Mouse (Mus musculus): ENCODE results near the gene Ccdc149. TPM values are rescaled to one million over a fixed set of nuclear protein-coding genes. Genes with fewer than 3 reads are reported as not detected.

The Ccdc149 gene
- total RNA-seq, 2 experiments from 2014 or later: 1.3 to 1.5 TPM

DNA sequence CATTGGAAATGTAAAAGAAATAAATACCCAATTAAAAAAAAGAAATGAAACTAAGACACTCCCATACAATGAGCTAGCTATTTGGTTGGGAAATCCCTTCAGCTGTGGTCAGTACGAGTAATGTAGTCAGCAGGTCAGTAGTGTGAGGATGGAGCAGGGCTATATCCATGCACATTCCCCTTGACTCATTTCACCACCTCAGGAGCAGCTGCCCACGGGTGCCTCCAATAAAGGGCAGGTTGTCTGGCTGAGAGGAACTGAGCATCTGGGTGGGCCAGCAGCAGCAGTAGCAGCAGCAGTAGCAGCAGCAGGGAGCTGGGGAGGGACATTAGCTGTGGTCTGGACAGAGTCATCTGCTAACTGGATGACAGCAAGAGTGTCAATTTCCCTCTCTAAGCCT is 85.3 kb downstream of the Ccdc149 start:
- DNase-seq: no peak
- intact Hi-C loops (cut with DNase I): loop anchor here (10.0 kb wide), 1 partner anchor 531 kb away; no protein-coding TSS in a partner anchor

GRCm38 (mm10) chr5:52383748-52384147 is 87.6 kb downstream of the Ccdc149 start:
- intact Hi-C loops (cut with DNase I): loop anchor here (10.0 kb wide), 1 partner anchor 529 kb away; no protein-coding TSS in a partner anchor
- DNase-seq: no peak

- intact Hi-C loops (cut with DNase I): loop anchor here (10.0 kb wide), 1 partner anchor 528 kb away; no protein-coding TSS in a partner anchor
- DNase-seq: no peak
These were observed 88.5 kb downstream of the Ccdc149 start for GRCm38 (mm10) chr5:52382837-52383236.

GRCm38 (mm10) chr5:52375847-52376246 is 95.5 kb downstream of the Ccdc149 start:
- DNase-seq: no peak
- intact Hi-C loops (cut with DNase I): no loop called here

GRCm38 (mm10) chr5:52370901-52371300 is 100.4 kb downstream of the Ccdc149 start:
- intact Hi-C loops (cut with DNase I): no loop called here
- no peak for DNase-seq

- no peak for DNase-seq
- intact Hi-C loops (cut with DNase I): no loop called here
These were observed 103.2 kb downstream of the Ccdc149 start for GRCm38 (mm10) chr5:52367866-52368840.

- intact Hi-C loops (cut with DNase I): no loop called here
- no peak for DNase-seq
These were observed 104.7 kb downstream of the Ccdc149 start for GRCm38 (mm10) chr5:52366661-52367060.

DNA sequence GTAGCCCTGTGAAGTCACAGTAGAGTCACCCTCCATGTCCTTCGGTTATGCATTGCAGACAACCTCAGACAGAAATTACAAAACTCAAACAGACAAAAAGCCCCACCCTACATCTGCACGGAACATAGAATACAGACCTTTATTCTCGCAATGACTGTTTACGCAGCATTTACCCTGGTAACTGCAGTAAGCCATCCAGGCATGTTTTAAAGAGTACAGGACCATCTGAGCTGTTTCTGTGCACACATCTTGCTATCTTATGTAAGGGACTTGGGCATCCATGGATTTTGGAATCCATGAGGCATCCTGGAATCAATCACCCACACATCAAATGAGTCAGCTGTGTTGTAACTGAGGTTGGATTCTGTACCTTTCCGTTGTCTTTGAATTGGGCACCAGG is 105.4 kb downstream of the Ccdc149 start:
- no peak for DNase-seq
- intact Hi-C loops (cut with DNase I): no loop called here

- DNase-seq: no peak
- intact Hi-C loops (cut with DNase I): no loop called here
These were observed 106.8 kb downstream of the Ccdc149 start for GRCm38 (mm10) chr5:52364521-52364920.

DNA sequence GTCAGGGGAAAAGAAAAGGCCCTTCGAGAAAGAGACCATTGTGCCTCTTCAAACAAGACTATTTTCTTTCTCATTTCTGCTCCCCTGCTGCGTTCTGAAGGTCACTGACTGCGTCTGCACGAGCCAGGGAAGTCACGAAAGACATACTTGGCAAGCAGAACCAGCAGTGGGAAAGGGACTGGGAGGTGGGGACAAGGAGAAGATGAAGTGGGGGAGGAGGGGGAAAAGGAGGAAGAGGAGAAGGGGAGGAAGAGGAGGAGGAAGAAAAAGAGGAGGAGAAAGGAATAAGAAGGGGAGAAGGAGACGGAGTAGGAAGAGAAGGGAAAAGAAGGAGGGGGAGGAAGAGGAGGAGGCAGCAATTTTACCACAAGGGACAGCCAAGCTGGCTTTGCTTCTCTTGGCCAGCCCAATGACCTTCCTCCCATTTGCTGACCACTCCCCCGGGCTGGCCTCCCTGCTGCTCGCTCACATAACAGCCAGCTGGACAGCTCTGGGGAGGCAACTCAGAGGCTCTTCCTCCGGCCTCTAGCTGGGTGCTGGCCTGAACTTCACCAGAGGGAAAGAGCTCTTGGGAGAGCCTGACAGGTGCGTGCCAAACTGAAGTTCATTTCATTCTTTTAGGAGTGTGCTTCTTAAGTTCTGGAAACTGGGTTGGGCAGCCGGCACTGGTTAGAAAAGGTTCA is 107.7 kb downstream of the Ccdc149 start, which contains the start of gene Sod3:
Gene Sod3, plus strand, starts transcription at position 324 of the 683 bp plus-strand sequence.
- DNase-seq: peak; percentile 57 to 79
- intact Hi-C loops (cut with DNase I): no loop called here

GRCm38 (mm10) chr5:52362776-52363467 is 108.4 kb downstream of the Ccdc149 start:
- no peak for DNase-seq
- intact Hi-C loops (cut with DNase I): no loop called here

- DNase-seq: no peak
- intact Hi-C loops (cut with DNase I): no loop called here
These were observed 110.9 kb downstream of the Ccdc149 start for GRCm38 (mm10) chr5:52360286-52361049.

DNA sequence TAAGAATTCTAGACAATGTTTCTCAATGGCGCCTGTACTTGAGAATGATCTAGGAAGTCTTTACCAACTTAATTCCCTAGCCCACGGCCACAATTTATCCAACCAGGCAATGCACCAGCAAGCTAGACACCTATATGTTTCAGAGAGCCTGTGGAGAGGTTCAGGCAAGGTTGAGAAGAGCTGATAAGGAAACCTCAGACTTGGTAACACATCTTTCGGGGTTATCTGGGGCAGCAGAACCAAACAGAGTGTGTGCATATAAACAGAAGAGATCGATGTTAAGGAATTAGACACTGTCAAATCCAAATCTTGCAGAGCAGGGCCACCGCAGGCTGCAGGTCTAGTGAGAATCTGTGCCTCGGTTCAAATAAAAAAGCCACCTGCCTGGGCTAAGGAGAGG is 113.2 kb downstream of the Ccdc149 start:
- no peak for DNase-seq
- intact Hi-C loops (cut with DNase I): no loop called here

- no peak for DNase-seq
- intact Hi-C loops (cut with DNase I): no loop called here
These were observed 114.1 kb downstream of the Ccdc149 start for GRCm38 (mm10) chr5:52357175-52357754.

- intact Hi-C loops (cut with DNase I): no loop called here
- DNase-seq: peak in 1 of 2 experiments; percentile 23
These were observed 115.7 kb downstream of the Ccdc149 start for GRCm38 (mm10) chr5:52355612-52356011.

DNA sequence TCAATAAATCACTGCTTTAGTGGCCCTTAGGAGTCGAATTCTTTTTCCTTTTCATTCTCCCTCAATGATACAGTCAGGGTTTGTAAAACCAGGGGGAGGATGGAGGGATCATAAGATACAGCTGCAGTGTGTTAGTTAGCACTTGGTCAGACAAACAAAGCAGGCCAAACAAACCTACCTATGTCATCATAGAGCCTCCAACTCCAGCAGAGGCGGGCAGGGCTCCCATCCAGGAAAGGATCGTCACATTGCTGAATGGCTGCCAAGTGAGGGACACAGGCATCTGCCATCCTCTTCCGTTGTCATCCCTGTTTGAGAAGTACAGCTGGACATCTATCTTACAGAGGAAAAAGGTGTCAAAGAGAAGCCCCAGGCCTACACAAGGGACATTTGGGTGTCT is 116.9 kb downstream of the Ccdc149 start:
- intact Hi-C loops (cut with DNase I): no loop called here
- DNase-seq: no peak

DNA sequence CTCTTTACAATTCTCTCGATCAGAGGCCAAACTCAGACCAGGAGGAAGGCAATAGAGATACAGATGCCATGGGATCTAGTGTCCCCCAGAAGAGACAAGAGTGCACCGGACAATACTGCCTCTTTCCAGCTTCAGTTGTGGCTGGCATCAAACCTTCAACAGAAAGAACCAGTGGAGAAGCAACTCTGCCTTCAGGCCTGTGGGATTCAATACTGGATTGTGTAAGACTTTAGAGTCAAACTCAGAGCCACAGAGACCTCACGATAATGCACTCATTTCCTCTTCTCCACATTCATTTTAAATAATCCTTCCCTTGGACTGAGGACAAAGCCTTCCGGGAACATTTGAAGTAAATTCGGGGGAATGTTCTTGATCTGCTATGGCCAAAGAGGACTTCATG is 118.6 kb downstream of the Ccdc149 start:
- no peak for DNase-seq
- intact Hi-C loops (cut with DNase I): no loop called here

GRCm38 (mm10) chr5:52351561-52351960 is 119.8 kb downstream of the Ccdc149 start:
- intact Hi-C loops (cut with DNase I): no loop called here
- DNase-seq: no peak

DNA sequence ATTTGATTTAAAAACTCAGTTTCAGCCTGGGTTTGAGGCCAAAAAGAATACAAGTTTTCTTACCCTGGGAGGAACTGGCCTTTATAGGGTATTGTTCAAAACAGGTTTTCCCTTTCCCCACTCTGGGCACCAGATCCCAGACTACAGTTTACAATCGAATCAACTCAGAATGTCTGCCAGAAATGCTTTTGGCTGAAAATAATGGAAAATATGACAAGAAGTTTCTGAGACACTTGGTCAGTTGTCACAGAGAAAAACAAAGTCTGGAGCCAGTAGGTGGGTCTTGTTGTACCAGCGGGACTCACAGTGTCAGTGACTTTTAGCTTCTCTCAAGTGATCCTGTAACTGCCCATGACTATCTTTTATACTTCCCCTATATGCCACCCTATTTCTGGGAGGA is 120.9 kb downstream of the Ccdc149 start:
- no peak for DNase-seq
- intact Hi-C loops (cut with DNase I): no loop called here

DNA sequence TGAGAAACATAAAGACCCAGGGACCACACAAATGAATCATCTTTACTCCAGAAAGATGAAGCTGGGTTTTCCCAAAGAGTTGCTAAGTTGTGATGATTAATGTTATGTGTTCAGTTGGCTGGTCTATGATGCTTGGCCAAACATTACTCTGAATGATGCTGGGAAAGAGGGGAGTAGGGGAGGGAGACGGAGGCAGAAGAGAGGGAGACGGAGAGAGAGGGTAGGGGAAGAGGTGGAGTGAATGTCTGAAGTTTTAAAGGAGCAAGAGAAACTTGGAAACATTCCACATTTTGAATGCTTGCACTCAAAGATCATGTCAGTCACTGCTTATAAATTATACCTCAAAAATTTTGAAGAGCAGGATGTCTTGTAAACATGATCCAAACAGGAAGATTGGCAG is 124.4 kb downstream of the Ccdc149 start:
- intact Hi-C loops (cut with DNase I): no loop called here
- DNase-seq: no peak
